Mouse (Mus musculus): ENCODE results near the gene Wdfy3.

The Wdfy3 gene

DNA sequence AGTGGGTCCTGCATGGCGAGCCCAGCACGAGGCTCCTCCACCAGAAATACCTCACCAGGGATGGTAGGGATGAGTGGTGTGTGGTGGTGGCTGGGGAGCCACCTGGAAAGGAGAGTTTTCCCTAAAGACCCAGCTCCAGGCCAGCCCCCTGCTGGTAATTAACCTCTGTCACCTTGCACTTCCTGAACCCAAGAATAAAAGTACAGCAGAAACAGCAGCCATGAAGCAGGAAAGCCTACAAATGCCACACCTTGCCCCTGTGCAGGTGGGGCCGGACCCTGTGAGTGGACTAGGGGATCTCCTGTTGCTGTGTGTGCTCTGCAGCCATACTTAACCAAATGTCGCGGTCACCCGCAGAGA is 247.4 kb downstream of the Wdfy3 start:
- ChIA-PET CTCF (interaction anchor here in 3 of 4 experiments (0.5 to 2.0 kb wide), 4 partner anchors 11 to 179 kb away, joined by 3 to 8 read pairs (median 5); partner anchors contain the start of gene Cds1 (in 1 of the 3)), POLR2A (interaction anchor here in 3 of 4 experiments (0.6 to 2.5 kb wide), 9 partner anchors 9 to 47 kb away, joined by 3 to 12 read pairs (median 4); no protein-coding TSS in a partner anchor)

DNA sequence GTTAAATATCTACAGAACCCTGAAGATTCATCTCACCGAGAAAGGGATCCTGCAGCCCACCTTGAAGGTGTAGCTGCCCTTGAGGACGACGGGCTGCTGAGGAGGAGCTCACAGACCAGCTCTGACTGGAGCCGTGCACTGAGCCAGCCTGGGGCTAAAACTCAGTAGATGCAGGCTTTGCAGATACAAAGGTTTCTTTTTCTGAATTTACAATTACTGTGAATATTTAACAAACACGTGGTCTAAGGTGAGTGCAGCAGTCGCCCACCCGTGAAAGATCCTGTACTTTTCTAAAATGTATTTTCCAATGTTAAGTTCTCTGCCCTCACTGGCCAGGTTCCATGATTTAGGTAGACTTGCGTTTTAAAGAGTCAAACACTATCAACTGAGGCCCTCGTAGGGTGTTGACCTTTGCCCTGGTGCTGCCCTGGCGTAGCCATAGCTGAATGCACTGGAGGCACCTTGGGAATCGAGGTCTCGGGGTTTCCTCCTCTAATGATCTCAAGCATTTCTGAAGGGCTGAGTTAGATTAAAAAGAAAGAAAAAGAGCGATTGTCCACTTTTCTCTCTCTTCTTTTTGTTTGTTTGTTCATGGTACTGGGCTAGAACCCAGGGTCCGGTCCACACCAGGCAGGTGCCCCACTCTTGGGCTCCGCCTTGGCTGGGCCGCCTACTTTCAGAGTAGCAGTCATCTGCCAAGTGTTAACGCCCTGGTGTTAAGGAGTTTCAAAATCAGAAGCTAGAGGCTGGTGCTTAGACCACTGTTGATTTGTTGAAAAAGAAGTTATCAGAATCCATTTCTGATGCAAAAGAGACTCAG is 248.0 kb downstream of the Wdfy3 start:
- POLR2A ChIA-PET, result interaction anchor here in 3 of 4 experiments (0.6 to 2.5 kb wide), 11 partner anchors 9 to 48 kb away, joined by 3 to 12 read pairs (median 4); no protein-coding TSS in a partner anchor
- CTCF ChIA-PET, result interaction anchor here in 3 of 4 experiments (0.5 to 2.0 kb wide), 5 partner anchors 11 to 898 kb away, joined by 3 to 5 read pairs (median 4); no protein-coding TSS in a partner anchor

DNA sequence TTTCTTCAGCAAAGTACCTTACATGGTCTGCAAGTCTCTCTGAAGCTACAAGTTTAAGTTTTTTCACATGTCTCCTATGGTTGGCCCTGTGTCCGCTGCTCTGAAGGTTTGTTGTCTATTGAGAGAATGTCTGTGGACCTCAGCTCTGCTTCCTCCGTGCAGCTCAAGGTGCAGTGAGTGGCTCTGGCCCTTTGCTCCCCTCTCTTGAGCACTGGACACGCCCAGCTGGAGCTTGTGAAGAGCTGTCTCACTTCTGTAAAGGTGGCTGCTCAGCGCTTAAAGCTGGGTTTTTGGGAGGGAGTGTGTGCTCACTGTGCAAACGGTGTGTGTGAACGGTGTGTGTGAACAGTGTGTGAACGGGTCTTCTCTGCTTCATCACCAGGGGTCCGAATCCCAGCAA is 248.7 kb downstream of the Wdfy3 start:
- CTCF ChIA-PET, result interaction anchor here (0.6 to 2.0 kb wide), 6 partner anchors 10 to 898 kb away, joined by 3 to 5 read pairs (median 4); no protein-coding TSS in a partner anchor
- POLR2A ChIA-PET, result interaction anchor here in 2 of 4 experiments (0.8 to 2.5 kb wide), 10 partner anchors 10 to 26 kb away, joined by 3 to 12 read pairs (median 5); no protein-coding TSS in a partner anchor

DNA sequence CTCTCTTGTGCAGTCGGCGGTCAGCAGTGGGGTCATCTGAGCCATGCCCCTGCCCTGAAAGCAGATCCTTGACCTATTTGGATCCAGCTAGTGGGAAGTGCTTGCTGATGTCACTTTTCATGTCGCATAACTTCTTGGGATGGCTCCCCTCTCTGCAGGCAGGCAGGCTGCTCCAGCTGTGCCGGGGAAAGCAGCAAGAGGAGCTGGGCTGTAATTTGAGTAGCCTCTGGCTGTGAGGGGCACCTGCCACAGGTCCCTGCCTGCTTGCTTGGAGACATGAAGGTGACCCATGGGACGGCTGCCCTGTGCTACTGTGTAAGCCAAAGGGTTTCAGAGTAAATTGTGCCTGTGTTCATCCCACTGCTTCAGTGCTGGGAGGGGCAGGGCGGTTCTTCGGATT is 249.9 kb downstream of the Wdfy3 start:
- POLR2A ChIA-PET, result interaction anchor here in 2 of 4 experiments (0.7 to 2.4 kb wide), 9 partner anchors 8 to 28 kb away, joined by 3 to 6 read pairs (median 5); no protein-coding TSS in a partner anchor

DNA sequence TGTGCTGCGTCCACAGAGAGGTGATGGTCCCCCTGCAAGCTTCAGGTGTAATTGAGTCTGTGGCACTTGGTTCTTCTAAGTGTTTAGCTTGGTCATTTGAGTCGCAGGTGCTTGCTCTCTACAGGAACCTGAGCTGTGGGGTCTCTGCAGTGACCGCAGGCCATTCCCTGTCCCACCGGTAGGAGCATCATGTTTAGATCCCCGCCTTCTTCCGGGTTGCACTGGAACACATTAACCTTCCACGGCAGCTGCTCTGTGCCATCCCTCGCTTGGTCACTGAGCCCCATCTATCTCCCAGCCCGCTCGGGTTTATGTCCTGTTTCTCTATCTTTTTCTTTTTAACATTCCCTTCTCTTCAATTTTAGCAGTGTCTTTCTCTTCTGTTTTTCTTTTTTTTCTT is 250.5 kb downstream of the Wdfy3 start:
- ChIA-PET CTCF (interaction anchor here in 2 of 4 experiments (0.6 to 1.9 kb wide), 7 partner anchors 9 to 1872 kb away, joined by 3 to 5 read pairs (median 4); no protein-coding TSS in a partner anchor), POLR2A (interaction anchor here in 2 of 4 experiments (0.7 to 2.3 kb wide), 7 partner anchors 8 to 28 kb away, joined by 3 to 6 read pairs (median 5); no protein-coding TSS in a partner anchor)

More for the DNA sequence above, 249.9 kb downstream of the Wdfy3 start:
- CTCF ChIA-PET, result interaction anchor here in 3 of 4 experiments (0.6 to 1.9 kb wide), 7 partner anchors 10 to 1873 kb away, joined by 3 to 5 read pairs (median 4); no protein-coding TSS in a partner anchor

DNA sequence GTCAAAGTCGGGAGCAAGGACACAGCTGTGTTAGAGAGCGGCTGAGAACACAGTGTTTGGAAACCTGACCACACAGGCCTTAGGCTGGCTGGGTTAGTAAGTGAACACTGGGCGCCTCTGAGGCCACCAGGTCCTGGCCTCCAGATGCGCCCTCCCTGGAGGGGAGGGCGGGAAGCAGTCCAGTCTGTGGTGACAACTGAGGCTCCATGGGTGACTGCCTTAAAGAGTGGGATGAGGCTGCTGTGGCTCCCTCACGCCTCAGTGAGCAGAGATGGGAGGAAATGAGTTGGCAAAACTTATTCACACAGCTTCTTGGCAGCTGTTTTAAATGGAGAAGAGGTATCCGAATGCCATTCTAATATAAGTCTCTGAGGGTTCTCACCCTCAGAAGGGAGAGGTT is 252.9 kb downstream of the Wdfy3 start:
- ChIA-PET POLR2A (no interaction called here), CTCF (no interaction called here)

DNA sequence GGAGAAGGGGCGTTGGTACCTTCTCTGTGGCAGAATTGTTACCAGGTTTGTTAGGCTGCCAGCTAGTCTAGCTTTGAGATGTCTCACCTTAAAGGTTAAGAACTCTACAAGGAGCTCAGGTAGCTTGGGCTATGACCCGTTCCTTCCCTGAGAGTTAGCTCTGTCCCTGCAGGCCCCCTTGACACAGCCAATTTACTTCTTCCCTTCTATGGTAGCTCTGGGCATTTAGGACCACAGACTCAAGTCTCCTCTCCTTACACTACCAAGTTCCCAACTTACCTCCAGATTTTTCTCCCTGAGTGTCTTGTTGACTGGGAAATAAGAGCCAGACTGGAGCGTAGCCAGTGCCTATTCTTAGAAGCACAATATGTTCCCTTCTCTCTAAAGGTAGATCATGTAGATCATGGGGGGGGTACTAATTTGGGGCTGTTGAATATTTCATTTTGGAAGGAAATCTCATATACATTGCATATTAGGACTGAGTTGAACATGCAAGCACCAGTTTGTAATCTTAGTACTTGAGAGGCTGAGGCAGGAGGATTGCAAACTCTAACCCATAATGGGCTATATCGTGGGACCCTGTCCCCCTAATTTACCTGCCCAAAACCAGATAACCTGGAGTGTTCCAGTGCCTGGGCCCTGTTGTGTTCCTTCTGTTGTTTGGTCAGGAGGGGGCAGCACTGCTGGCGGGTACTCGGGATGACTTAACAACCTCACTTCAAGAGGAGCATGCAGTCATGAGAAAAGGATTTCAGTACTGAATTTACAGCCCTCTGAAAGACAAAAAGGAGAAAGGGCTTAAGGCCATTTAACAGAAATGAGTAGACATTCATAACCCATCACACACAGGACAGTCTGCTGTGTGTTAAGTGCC is 258.2 kb downstream of the Wdfy3 start:
- ChIA-PET POLR2A (interaction anchor here in 2 of 4 experiments (0.6 to 2.6 kb wide), 7 partner anchors 8 to 1393 kb away, joined by 3 to 12 read pairs (median 4); no protein-coding TSS in a partner anchor), CTCF (interaction anchor here in 3 of 4 experiments (1.1 to 2.6 kb wide), 3 partner anchors 10 to 44 kb away, joined by 5 to 14 read pairs (median 6); no protein-coding TSS in a partner anchor)

DNA sequence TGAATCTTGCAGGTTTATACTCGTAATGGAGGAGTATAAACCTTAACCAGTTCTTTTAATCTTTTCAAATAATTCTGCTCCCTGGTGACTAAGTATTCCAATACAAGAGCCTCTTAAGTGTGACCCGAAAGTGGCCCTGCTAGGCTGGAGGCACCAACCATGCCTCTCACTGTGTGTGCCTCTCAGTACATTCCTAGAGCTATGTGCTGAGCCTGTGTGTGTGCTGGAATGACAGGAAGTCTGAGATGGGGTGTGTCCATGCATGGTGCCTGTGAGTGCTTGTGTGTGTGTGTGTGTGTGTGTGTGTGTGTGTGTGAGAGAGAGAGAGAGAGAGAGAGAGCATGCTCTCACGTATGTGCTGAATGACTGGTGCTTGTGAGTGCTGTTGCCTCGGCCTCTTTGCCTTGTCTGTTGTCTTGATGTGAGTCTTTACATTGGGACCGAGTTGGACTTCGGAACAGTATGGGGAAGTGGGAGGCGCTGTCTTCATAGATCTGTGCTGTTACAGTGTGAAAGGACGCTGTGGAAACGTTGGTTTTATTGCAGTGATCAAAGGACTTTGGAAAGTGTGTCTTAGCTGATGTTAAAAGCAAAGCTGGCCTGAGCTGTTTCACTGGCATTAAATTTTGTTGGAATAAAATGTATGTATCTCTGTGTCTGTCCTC is 267.2 kb downstream of the Wdfy3 start:
- ChIA-PET POLR2A (interaction anchor here in 2 of 4 experiments (0.7 to 0.9 kb wide), 2 partner anchors 18 to 94 kb away, joined by 4 read pairs; no protein-coding TSS in a partner anchor), CTCF (no interaction called here)

DNA sequence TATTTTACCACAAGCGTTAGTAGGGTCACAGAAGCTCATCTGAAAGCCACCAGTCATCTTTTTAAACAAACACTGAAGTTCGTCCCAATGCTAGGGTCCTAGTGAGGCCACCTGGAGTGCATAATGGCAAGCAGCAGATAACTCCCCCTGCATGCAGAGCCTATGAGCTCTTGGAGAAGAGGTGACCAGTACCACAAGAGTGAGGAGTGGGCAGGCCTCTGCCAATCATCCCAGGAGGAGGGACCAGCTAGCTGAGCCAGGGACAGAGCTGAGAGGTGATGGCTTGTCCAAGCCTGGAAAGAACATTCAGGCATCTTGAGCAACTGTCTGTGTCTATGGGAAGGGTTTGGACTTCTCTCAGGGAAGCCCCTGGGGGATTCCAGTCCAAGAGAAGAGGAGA is 267.8 kb downstream of the Wdfy3 start:
- CTCF ChIA-PET, result no interaction called here
- POLR2A ChIA-PET, result interaction anchor here in 2 of 4 experiments (0.7 to 0.9 kb wide), 2 partner anchors 17 to 94 kb away, joined by 4 read pairs; no protein-coding TSS in a partner anchor

DNA sequence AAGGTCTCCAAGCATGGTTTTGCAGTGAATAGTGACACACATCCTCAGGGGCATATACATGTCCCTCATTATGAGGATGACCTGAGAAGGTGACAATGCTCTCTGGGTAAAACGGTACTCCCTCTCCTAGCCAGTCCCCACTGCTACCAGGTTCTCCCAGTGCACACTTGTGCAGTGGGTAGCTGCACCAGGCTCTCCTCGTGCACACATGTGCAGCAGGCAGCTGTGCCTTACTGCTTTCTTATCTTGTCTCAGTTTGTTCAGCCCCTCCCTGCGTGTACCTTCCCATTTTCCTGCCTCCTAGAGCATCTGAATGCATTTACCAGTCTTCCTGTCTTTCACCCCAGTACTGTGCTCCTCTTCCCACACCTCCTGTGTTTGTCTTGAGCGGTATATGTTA is 277.1 kb downstream of the Wdfy3 start:
- ChIA-PET POLR2A (interaction anchor here in 2 of 4 experiments (0.6 to 1.7 kb wide), 2 partner anchors 27 to 704 kb away, joined by 3 to 5 read pairs; partner anchors contain the start of gene Cds1 (in 1 of the 2)), CTCF (interaction anchor here in 1 of 4 experiments (0.8 kb wide), 1 partner anchor 62 kb away, joined by 4 read pairs; no protein-coding TSS in a partner anchor)

DNA sequence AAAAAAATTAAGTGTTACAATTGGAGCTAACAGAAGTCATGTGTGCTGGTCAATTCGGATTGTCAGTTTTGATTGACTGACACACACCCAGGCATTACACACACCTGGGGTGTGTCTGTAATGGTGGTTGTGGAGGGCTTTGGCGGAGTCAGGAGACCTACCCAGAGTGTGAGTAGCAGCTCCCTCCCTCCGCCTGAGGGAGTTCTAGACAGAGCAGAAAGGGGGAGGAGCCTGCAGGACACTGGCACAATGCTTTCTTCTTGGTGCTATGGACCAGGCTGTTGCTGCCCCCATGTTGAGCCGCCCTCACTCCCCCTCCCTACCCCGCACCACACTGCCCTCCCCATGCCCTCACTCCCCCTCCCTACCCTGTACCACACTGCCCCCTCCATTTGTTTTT is 279.2 kb downstream of the Wdfy3 start:
- POLR2A ChIA-PET, result no interaction called here

DNA sequence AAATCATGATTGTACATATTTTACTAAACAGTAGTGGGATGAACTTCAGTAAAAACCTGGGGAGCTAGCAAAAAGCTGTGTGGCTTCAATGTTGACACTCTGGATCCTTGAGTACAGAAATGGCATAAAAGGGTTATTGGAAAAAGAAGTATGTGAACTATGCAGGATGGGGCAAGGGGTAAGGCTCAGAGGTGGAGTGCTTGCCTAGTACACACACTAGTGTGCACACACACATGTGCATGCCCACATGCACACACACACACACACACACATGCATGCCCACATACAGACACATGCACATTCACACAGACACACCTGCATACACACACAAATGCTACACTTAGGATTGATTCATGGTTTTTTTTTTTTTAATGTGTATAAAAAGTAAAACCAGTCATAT is 280.0 kb downstream of the Wdfy3 start:
- ChIA-PET POLR2A (no interaction called here), CTCF (no interaction called here)

More for the DNA sequence above, 279.2 kb downstream of the Wdfy3 start:
- CTCF ChIA-PET, result interaction anchor here in 2 of 4 experiments (0.7 kb wide), 2 partner anchors 26 to 1136 kb away, joined by 3 read pairs; partner anchors contain the start of gene Cds1 (in 1 of the 2)

DNA sequence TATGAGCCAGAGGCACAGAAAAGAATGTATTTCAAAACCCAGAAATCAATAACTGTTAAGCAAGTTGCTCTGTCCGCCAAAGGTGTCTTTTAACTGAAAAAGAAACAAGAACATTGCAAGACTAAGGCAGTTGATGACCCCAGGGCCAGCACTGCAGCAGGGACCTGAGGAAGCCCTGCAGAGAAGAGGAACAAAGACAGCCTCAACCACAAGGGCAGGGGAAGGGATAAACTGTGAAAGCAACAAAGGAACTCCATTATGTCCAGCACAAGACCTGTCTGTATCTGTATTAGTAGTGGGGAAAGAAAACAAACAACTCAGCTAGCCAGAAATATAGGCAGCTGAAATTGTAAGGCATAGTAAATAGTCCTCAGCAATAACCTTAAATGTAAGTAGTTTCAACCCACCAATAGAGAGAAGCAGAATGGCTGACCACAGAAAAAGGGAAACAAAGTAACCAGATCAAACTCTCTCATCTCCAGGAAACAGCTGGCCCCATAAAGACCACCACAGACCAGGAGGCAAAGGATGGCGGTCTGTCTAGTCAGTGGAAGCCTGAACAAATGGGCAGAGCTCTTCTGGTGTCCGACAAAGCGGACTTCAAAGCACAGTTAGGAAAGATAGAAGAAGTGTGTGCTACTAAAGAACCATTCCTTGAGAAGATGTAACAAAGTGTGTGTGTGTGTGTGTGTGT is 283.7 kb downstream of the Wdfy3 start:
- CTCF ChIA-PET, result interaction anchor here in 3 of 4 experiments (0.6 to 0.7 kb wide), 3 partner anchors 21 to 282 kb away, joined by 4 to 7 read pairs (median 6); partner anchors contain the start of gene Cds1 (in 1 of the 3)
- POLR2A ChIA-PET, result no interaction called here

DNA sequence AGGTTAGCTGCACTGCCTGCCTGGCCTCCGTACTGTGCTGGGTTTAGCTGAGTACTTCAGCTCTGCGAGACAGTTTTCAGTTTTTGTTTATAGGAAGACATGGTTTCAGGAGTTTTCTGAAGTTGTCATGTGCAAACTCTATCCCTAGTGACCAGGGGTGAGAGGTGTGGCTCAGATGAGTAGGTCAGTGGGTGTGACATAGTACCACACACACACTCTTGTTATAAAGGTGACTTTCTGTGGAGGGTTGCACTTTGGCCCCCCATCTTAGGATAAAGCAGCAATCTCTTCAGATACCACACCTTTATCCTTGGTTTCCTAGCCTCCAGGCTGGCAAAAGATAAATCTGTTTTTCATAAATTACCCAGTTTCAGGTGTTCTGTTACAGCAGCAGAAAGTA is 284.9 kb downstream of the Wdfy3 start:
- POLR2A ChIA-PET, result interaction anchor here in 1 of 4 experiments (0.9 kb wide), 1 partner anchor 17 kb away, joined by 4 read pairs; no protein-coding TSS in a partner anchor
- CTCF ChIA-PET, result no interaction called here

DNA sequence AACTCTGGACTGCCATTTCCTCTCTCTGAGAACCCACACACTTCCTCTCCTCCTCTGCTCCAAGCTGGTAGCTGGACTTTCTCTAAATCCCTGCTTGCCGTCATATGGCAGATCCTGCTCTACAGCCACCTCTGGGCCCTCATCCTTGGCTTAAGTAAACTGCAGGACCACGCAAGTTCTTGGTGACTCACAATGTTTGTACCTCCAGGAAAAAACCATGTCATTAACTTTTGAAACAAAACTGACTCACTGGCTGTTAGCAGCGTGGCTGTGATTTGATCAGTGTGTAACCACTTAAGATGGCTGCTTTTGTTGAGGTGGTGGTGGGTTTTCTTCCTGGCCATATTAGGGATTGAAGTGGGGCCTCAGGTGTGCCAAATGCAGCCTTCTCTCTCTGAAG is 285.4 kb downstream of the Wdfy3 start:
- POLR2A ChIA-PET, result interaction anchor here in 2 of 4 experiments (0.9 to 1.0 kb wide), 2 partner anchors 17 to 18 kb away, joined by 3 to 4 read pairs; no protein-coding TSS in a partner anchor

More for the DNA sequence above, 285.4 kb downstream of the Wdfy3 start:
- CTCF ChIA-PET, result no interaction called here

Measured in embryonic stem cell, embryonic (primary cell).